Mouse (Mus musculus): ENCODE measurements around the gene Taf13.
"Not testable (repeated sequence)": the region's sequence is repeated elsewhere in the genome, so short reads cannot be mapped to it uniquely, and the experiment has no call there.

DNA sequence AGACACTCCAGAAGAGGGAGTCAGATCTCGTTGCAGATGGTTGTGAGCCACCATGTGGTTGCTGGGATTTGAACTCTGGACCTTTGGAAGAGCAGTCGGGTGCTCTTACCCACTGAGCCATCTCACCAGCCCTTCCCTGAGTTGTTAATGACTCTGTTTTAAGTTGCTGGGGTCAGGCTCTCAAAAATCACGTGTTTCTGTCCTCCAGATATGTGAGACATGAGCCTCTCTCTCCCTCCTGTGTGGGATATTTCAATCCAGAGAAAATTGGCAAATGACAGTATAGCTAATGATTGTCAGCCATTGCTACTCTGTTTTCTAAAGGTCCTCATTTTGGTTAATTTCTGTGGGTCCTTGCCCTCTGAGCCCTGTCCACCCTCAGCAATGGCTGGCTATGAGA lies 1.9 kb upstream of the Taf13 start:
- not testable (repeated sequence) for TF ChIP-seq POLR2A (IDR thresholded peaks at IDR 0.05; ENCODE audit: low read depth, low read length); CTCF (IDR thresholded peaks at IDR 0.05; ENCODE audit: borderline replicate concordance, insufficient read depth, low read length)
